ENCODE assay signal across 21 mouse cellular contexts in the genomic region with DNA sequence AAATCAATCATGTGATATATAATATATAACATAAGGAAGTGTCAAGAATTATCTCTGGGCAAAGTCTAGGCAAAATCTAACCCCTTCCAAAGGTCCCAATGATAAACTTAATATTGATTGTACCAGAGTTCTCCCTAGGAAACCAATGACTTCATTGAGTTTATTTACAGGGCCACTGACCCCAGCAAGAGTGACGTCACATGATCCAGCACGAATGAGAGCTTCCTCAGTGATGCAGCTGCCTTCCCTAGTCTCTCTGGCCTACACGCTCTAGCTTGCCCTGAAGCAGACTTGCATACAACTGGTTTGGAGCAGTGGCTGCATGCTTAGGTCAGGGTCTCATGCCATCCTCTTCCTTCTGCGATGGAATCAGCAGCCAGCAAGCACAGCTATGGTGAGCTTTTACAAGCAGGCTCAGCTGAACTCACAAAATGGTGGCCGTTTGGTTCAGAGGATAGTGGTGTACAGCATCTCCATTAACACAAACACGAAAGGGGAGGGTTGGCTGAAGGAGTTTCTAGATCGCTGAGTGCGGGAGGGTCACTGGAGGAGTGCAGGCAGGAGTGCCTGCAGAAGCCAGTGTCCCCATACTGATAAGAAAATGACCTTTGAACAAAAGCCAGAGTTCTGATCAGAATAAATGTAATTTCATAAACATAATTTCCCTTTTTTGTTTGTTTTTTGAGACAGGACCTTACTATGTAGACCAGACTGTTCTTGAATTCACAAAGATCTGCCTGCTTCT. TPM values are rescaled to one million over a fixed set of nuclear protein-coding genes. Genes with fewer than 3 reads are reported as not detected.
DNase-seq lines count a peak whose midpoint lies in the region; ATAC-seq and TF ChIP-seq lines count a peak whose summit lies in the region.
"Had no signal": no experiment of that assay in that cellular context is flagged by ENCODE, and none has a peak within 500 bp of the region (broad histone marks: within the 10 kb centered on the region; RNA-seq: fewer than 3 reads in every experiment).

No protein-coding gene starts in this region.

- H3K27ac ChIP-seq in heart, adult 2 months = no peak overlapping the region
- H3K27ac ChIP-seq in liver, embryonic 13.5 days = no peak overlapping the region
- no peak overlapping the region for H3K27ac ChIP-seq in liver, embryonic 11.5 days (ENCODE audit: low read depth, low read length)
- H3K27ac ChIP-seq in intestine, embryonic 16.5 days (ENCODE audit: low read length) = 0 out of 2 replicates have a peak overlapping the region, but pooled peaks have one; percentile 30
- no peak overlapping the region for H3K27ac ChIP-seq in stomach, postnatal 0 days (replicated peaks)
- H3K27ac ChIP-seq: embryonic facial prominence, embryonic 15.5 days; forebrain, embryonic 10.5 days; hindbrain, embryonic 10.5 days had no signal

- no peak overlapping the region for H3K4me3 ChIP-seq in heart, adult 2 months
- H3K4me3 ChIP-seq in liver, embryonic 13.5 days (replicated peaks) = no peak overlapping the region
- H3K4me3 ChIP-seq in liver, embryonic 11.5 days (ENCODE audit: low read depth, low read length) = no peak overlapping the region
- no peak overlapping the region for H3K4me3 ChIP-seq in intestine, embryonic 16.5 days (ENCODE audit: low read length)
- H3K4me3 ChIP-seq in stomach, postnatal 0 days (ENCODE audit: low read depth, low read length) = no peak overlapping the region
- H3K4me3 ChIP-seq: embryonic facial prominence, embryonic 15.5 days; erythroblast, embryonic 14.5 days; forebrain, embryonic 10.5 days; heart, embryonic 12.5 days; hindbrain, embryonic 10.5 days had no signal

- no peak overlapping the region for H3K9ac ChIP-seq in heart, adult 2 months (ENCODE audit: low read depth, low read length)
- no peak overlapping the region for H3K9ac ChIP-seq in liver, embryonic 13.5 days
- H3K9ac ChIP-seq in liver, embryonic 11.5 days (ENCODE audit: low read depth, low read length) = no peak overlapping the region
- peak overlapping the region; percentile 11; the same call in 1 of the 2 replicates for H3K9ac ChIP-seq in intestine, embryonic 16.5 days (ENCODE audit: low read depth, low read length)
- H3K9ac ChIP-seq in stomach, postnatal 0 days (ENCODE audit: low read length) = no peak overlapping the region
- H3K9ac ChIP-seq: embryonic facial prominence, embryonic 15.5 days; heart, embryonic 12.5 days had no signal

- H3K36me3 ChIP-seq in heart, adult 2 months (ENCODE audit: control insufficient read depth, insufficient read depth, low read length) = no peaks in the 10 kb centered on the region
- no peaks in the 10 kb centered on the region for H3K36me3 ChIP-seq in liver, embryonic 13.5 days
- no peaks in the 10 kb centered on the region for H3K36me3 ChIP-seq in liver, embryonic 11.5 days (ENCODE audit: control insufficient read depth, insufficient read depth, low read length)
- H3K36me3 ChIP-seq in intestine, embryonic 16.5 days (ENCODE audit: control insufficient read depth, insufficient read depth, low read length) = no peaks in the 10 kb centered on the region
- H3K36me3 ChIP-seq in stomach, postnatal 0 days (ENCODE audit: control insufficient read depth, insufficient read depth, low read length) = no peaks in the 10 kb centered on the region
- H3K36me3 ChIP-seq: embryonic facial prominence, embryonic 15.5 days; forebrain, embryonic 10.5 days; G1E; heart, embryonic 12.5 days; hindbrain, embryonic 10.5 days had no signal

- no peaks in the 10 kb centered on the region for H3K9me3 ChIP-seq in liver, embryonic 13.5 days (replicated peaks)
- H3K9me3 ChIP-seq in liver, embryonic 11.5 days (ENCODE audit: control insufficient read depth, low read length) = no peaks in the 10 kb centered on the region
- H3K9me3 ChIP-seq in intestine, embryonic 16.5 days (ENCODE audit: control insufficient read depth, low read length) = no peaks in the 10 kb centered on the region
- H3K9me3 ChIP-seq in stomach, postnatal 0 days (ENCODE audit: control insufficient read depth, low read length) = no peaks in the 10 kb centered on the region
- H3K9me3 ChIP-seq: embryonic facial prominence, embryonic 15.5 days; forebrain, embryonic 10.5 days; G1E; heart, embryonic 12.5 days; hindbrain, embryonic 10.5 days had no signal

- no peak for TF ChIP-seq POLR2A in heart, adult 2 months (IDR thresholded peaks at IDR 0.05; ENCODE audit: insufficient read depth, low read depth, low read length)

- intact Hi-C loops in heart, adult 2 months (cut with DNase I) = loop anchor here (10.0 kb wide), 1 partner anchor 1215 kb away; the partner anchor contains the start of gene Rcor3

- 68% methylated on average over 8 of the region's 8 CpGs for WGBS in heart, adult 2 months
- WGBS in liver, embryonic 13.5 days (ENCODE audit: insufficient replicate concordance) = 57% methylated on average over 8 of the region's 8 CpGs
- WGBS in liver, embryonic 11.5 days = 65% methylated on average over 8 of the region's 8 CpGs
- 51% methylated on average over 8 of the region's 8 CpGs for WGBS in intestine, embryonic 16.5 days
- WGBS in stomach, postnatal 0 days = 66% methylated on average over 8 of the region's 8 CpGs

- TF ChIP-seq EP300 in heart, adult 2 months (IDR thresholded peaks at IDR 0.05; ENCODE audit: insufficient read depth, low read depth, low read length) = no peak
- no peak for TF ChIP-seq EP300 in stomach, postnatal 0 days (optimal IDR thresholded peaks at IDR 0.05)

- H3K4me1 ChIP-seq in heart, adult 2 months (ENCODE audit: control insufficient read depth, insufficient read depth, low read length) = no peaks in the 10 kb centered on the region
- peaks cover 3% of the 10 kb centered on the region; the same call in 1 of the 2 replicates for H3K4me1 ChIP-seq in liver, embryonic 13.5 days (replicated peaks)
- H3K4me1 ChIP-seq in liver, embryonic 11.5 days (replicated peaks; ENCODE audit: control insufficient read depth, insufficient read depth, low read length) = no peaks in the 10 kb centered on the region
- peaks cover 3% of the 10 kb centered on the region; the same call in 1 of the 2 replicates for H3K4me1 ChIP-seq in intestine, embryonic 16.5 days (ENCODE audit: control insufficient read depth, insufficient read depth, low read length)
- no peaks in the 10 kb centered on the region for H3K4me1 ChIP-seq in stomach, postnatal 0 days (replicated peaks; ENCODE audit: control insufficient read depth, insufficient read depth)
- H3K4me1 ChIP-seq: embryonic facial prominence, embryonic 15.5 days; forebrain, embryonic 10.5 days; hindbrain, embryonic 10.5 days had no signal

- TF ChIP-seq CTCF in heart, adult 2 months (IDR thresholded peaks at IDR 0.05) = no peak
- no peak for TF ChIP-seq CTCF in stomach, postnatal 0 days (IDR thresholded peaks at IDR 0.05; ENCODE audit: low read depth)

- ATAC-seq in liver, embryonic 13.5 days (ENCODE audit: low read depth) = peak; percentile 20; the same call in 1 of the 2 replicates
- ATAC-seq in liver, embryonic 11.5 days (replicated peaks; ENCODE audit: low FRiP score) = no peak
- ATAC-seq in intestine, embryonic 16.5 days = peak; percentile 84
- ATAC-seq in stomach, postnatal 0 days (ENCODE audit: low FRiP score, low TSS enrichment) = peak; percentile 51; the same call in 1 of the 2 replicates
- ATAC-seq: CD4-positive, CD25-positive, alpha-beta regulatory T cell, adult 4 months; forebrain, embryonic 14.5 days had no signal

- DNase-seq in heart, adult 11 months = peak; percentile 75
- no peak for DNase-seq in heart, adult 2 months
- DNase-seq in liver, embryonic 13.5 days = no peak
- DNase-seq in liver, embryonic 11.5 days (ENCODE audit: low spot score) = no peak
- no peak for DNase-seq in stomach, postnatal 0 days (ENCODE audit: low spot score)
- DNase-seq in adrenal gland, adult 2 months = no peak
- DNase-seq: adrenal gland, postnatal 10 days; B cell, adult 2 months; cerebellum, adult 11 months; cerebellum, adult 8-10 months; cerebellum, postnatal 14 days; embryo, embryonic 11 days had no signal

- no peaks in the 10 kb centered on the region for H3K79me2 ChIP-seq in heart, adult 2 months (replicated peaks; ENCODE audit: control insufficient read depth, insufficient read depth, low read length)

- H3K27me3 ChIP-seq in heart, adult 2 months (ENCODE audit: control insufficient read depth, insufficient read depth, low read length) = no peaks in the 10 kb centered on the region
- peaks cover 12% of the 10 kb centered on the region; the same call in 1 of the 2 replicates for H3K27me3 ChIP-seq in liver, embryonic 13.5 days
- no peaks in the 10 kb centered on the region for H3K27me3 ChIP-seq in liver, embryonic 11.5 days (replicated peaks; ENCODE audit: control insufficient read depth, insufficient read depth, low read length)
- no peaks in the 10 kb centered on the region for H3K27me3 ChIP-seq in intestine, embryonic 16.5 days (replicated peaks; ENCODE audit: control insufficient read depth, insufficient read depth, low read length)
- no peaks in the 10 kb centered on the region for H3K27me3 ChIP-seq in stomach, postnatal 0 days (ENCODE audit: control insufficient read depth, insufficient read depth, low read length)
- H3K27me3 ChIP-seq: embryonic facial prominence, embryonic 15.5 days had no signal

- no peak overlapping the region for H3K4me2 ChIP-seq in liver, embryonic 13.5 days
- H3K4me2 ChIP-seq in liver, embryonic 11.5 days = no peak overlapping the region
- H3K4me2 ChIP-seq in intestine, embryonic 16.5 days (ENCODE audit: low read depth, low read length) = peak overlapping the region; percentile 30; the same call in 1 of the 2 replicates
- H3K4me2 ChIP-seq in stomach, postnatal 0 days (replicated peaks; ENCODE audit: low read depth) = no peak overlapping the region
- H3K4me2 ChIP-seq: embryonic facial prominence, embryonic 15.5 days; heart, embryonic 12.5 days had no signal

RNA-seq across cellular contexts. Expression of gene Angel2, which starts 5.0 kb away (rescaled TPM):
- 10 to 100 TPM; 27.7 to 28.0 TPM for total RNA-seq in heart, adult 2 months (2021)
- 18.5 and 23.8 TPM in 2 replicates for polyA plus RNA-seq in heart, adult 2 months (2012; rRNA removed)
- polyA plus RNA-seq in liver, embryonic 13.5 days (2015; fragmentation: Nextera tagmentation; extraction: Ambion mirVana) = 16.4 and 17.0 TPM in 2 replicates
- 32.1 and 34.1 TPM in 2 replicates for polyA plus RNA-seq in liver, embryonic 11.5 days (2014; fragmentation: Nextera tagmentation; extraction: Ambion mirVana)
- 30.9 and 33.6 TPM in 2 replicates for polyA plus RNA-seq in intestine, embryonic 16.5 days (2015; fragmentation: Nextera tagmentation; extraction: Ambion mirVana)
- 20.5 and 22.0 TPM in 2 replicates for polyA plus RNA-seq in stomach, postnatal 0 days (2015; fragmentation: Nextera tagmentation; extraction: Ambion mirVana)
- 10 to 100 TPM; 47.2 to 50.1 TPM for total RNA-seq in adrenal gland, adult 2 months (2021)
- 14.6 and 16.2 TPM in 2 replicates for polyA plus RNA-seq in adrenal gland, adult 2 months (2012; rRNA removed)

RNA-seq across cellular contexts. Expression of gene Rps6kc1, which starts 8.3 kb away (rescaled TPM):
- total RNA-seq in heart, adult 2 months (2021) = 10 to 100 TPM; 15.6 to 18.9 TPM
- 6.9 and 9.3 TPM in 2 replicates for polyA plus RNA-seq in heart, adult 2 months (2012; rRNA removed)
- 3.6 and 4.5 TPM in 2 replicates for polyA plus RNA-seq in liver, embryonic 13.5 days (2015; fragmentation: Nextera tagmentation; extraction: Ambion mirVana)
- 10.0 and 11.1 TPM in 2 replicates for polyA plus RNA-seq in liver, embryonic 11.5 days (2014; fragmentation: Nextera tagmentation; extraction: Ambion mirVana)
- 11.8 and 12.1 TPM in 2 replicates for polyA plus RNA-seq in intestine, embryonic 16.5 days (2015; fragmentation: Nextera tagmentation; extraction: Ambion mirVana)
- 4.5 TPM in 2 replicates for polyA plus RNA-seq in stomach, postnatal 0 days (2015; fragmentation: Nextera tagmentation; extraction: Ambion mirVana)
- 10 to 100 TPM; 23.3 to 25.3 TPM for total RNA-seq in adrenal gland, adult 2 months (2021)
- 15.7 and 23.2 TPM in 2 replicates for polyA plus RNA-seq in adrenal gland, adult 2 months (2012; rRNA removed)

RNA-seq across cellular contexts. Expression of gene Vash2, which starts 59.2 kb away (rescaled TPM):
- under 1 TPM; 0.31 to 0.41 TPM for total RNA-seq in heart, adult 2 months (2021)
- polyA plus RNA-seq in heart, adult 2 months (2012; rRNA removed) = 0.27 and 0.50 TPM in 2 replicates
- polyA plus RNA-seq in liver, embryonic 13.5 days (2015; fragmentation: Nextera tagmentation; extraction: Ambion mirVana) = 1.5 and 2.1 TPM in 2 replicates
- polyA plus RNA-seq in liver, embryonic 11.5 days (2014; fragmentation: Nextera tagmentation; extraction: Ambion mirVana) = 12.8 and 14.2 TPM in 2 replicates
- 11.9 and 12.3 TPM in 2 replicates for polyA plus RNA-seq in intestine, embryonic 16.5 days (2015; fragmentation: Nextera tagmentation; extraction: Ambion mirVana)
- 3.8 and 4.2 TPM in 2 replicates for polyA plus RNA-seq in stomach, postnatal 0 days (2015; fragmentation: Nextera tagmentation; extraction: Ambion mirVana)
- total RNA-seq in adrenal gland, adult 2 months (2021) = under 1 TPM; 0.17 to 0.24 TPM
- 0.17 and 1.1 TPM in 2 replicates for polyA plus RNA-seq in adrenal gland, adult 2 months (2012; rRNA removed)
- polyA plus RNA-seq: G1E had no signal
